Mouse (Mus musculus): ENCODE data around the gene H2-M10.2. TPM values are rescaled to one million over a fixed set of nuclear protein-coding genes. Genes with fewer than 3 reads are reported as not detected.

Gene H2-M10.2
- polyA plus RNA-seq, 1 experiment from 2014 or later, result 0.32 TPM

DNA sequence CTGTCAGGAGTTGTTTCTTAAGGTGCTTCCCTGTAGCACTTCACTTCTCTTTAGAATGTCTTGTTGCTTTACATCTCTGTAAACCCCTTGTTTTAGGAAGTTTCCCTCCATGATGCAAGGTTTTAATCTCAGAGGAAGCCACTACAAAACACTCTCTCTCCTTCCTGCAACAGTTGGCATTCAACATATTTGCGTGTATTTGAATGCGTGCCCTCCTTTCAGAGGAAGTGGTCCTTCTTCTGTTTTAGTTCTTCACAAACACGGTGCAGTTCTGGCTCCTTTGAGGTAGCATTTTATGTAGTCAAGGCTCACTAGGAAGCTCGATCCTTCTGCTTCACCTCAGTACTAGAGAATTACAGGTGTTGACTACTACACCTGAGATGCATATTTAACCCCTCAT, 12.5 kb downstream of the H2-M10.2 start:
- no peak overlapping the region for H3K4me2 ChIP-seq (ENCODE audit: low read length)
- H3K27me3 ChIP-seq (replicated peaks; ENCODE audit: control insufficient read depth, insufficient read depth, low read length), result no peaks in the 10 kb centered on the region
- no peak overlapping the region for H3K9ac ChIP-seq (replicated peaks; ENCODE audit: low read depth, low read length)
- H3K27ac ChIP-seq (ENCODE audit: low read length), result no peak overlapping the region
- ATAC-seq, result no peak
- H3K4me3 ChIP-seq (replicated peaks; ENCODE audit: low read length), result no peak overlapping the region
- H3K4me1 ChIP-seq (replicated peaks; ENCODE audit: control insufficient read depth, insufficient read depth, low read length), result peaks cover 33% of the 10 kb centered on the region
- H3K36me3 ChIP-seq (ENCODE audit: control insufficient read depth, insufficient read depth), result no peaks in the 10 kb centered on the region
- H3K9me3 ChIP-seq (ENCODE audit: control insufficient read depth, low read length), result no peaks in the 10 kb centered on the region
- WGBS, result 85% methylated on average over 4 of the region's 4 CpGs

DNA sequence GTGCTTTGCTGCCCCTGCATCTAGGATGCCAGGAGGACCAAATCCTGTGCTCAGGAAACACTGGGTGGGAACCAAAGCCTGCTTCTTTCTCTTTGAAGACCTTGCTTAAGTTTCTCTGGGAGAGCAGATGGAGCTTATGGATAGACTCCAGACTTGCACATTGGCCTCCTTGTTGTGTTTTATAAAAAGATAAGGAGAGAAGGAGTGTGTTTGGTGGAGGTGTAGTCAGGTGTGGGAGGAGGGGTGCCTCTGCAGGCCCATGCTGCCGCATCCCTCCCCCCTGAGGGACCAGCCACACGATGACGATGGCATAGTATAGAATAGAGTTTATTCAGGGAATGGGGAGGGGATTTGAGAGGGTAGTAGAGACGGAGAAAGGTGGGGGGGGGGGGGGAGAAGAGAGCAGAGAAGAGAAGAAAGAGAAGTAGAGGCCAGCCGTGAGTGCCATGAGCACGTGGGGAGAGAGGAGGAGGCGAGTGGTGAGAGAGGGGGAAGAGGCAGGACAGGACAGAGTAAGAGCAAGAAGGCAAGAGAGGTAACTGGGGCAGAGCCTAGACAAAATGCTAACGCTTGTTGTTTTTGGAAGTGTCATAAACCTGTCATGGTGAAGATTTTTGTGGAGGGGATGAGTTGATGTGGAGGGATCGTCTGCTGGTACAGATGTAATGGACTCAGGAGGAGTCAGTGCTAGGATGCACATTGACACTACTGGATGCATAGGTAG, 13.5 kb downstream of the H2-M10.2 start:
- no peak for ATAC-seq
- no peaks in the 10 kb centered on the region for H3K27me3 ChIP-seq (replicated peaks; ENCODE audit: control insufficient read depth, insufficient read depth, low read length)
- peak overlapping the region; percentile 99 for H3K4me3 ChIP-seq (replicated peaks; ENCODE audit: low read length)
- H3K4me1 ChIP-seq (replicated peaks; ENCODE audit: control insufficient read depth, insufficient read depth, low read length), result peaks cover 33% of the 10 kb centered on the region
- 78% methylated on average over 9 of the region's 9 CpGs for WGBS
- H3K4me2 ChIP-seq (ENCODE audit: low read length), result peak overlapping the region; percentile 97
- peak overlapping the region; percentile 3; the same call in 1 of the 2 replicates for H3K9ac ChIP-seq (replicated peaks; ENCODE audit: low read depth, low read length)
- H3K36me3 ChIP-seq (ENCODE audit: control insufficient read depth, insufficient read depth), result 0 out of 2 replicates have a peak, but pooled peaks cover under 1% of the 10 kb centered on the region
- H3K27ac ChIP-seq (ENCODE audit: low read length), result no peak overlapping the region
- H3K9me3 ChIP-seq (ENCODE audit: control insufficient read depth, low read length), result no peaks in the 10 kb centered on the region

DNA sequence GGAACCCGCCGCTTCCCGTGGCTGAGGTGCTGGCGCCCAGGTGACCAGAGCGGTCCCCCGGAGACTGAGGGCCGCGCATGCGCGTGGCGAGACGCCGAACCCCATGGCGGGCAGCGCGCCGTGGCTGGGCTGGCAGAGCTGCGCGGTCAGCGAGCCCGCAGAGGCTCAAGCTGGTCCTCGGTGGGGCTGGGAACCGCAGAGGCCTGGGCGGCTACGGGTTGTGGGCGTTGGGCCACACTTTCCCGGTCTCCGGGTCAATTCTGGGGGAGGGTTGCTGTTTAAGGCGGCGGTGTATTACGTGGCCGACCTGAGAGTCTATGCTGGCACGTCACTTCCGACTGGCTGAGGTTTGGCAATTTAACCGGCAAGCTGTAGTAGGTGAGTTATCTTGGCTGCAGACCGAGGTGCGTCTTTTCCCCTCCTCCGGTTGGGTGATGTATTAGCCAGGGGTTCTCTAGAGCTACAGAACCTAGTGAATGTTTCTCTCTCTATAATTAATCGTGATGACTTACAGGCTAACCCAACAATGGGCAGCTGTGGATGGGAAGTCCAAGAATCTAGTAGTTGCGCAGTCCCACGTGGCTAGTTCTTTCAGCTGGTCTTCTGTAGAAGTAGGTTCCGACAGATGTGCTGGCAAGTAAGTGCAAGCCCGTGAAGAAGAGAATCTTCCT, 14.6 kb downstream of the H2-M10.2 start, which contains the start of gene Trim39:
Gene Trim39 (minus strand): TSS at position 662 of the 671 bp plus-strand sequence.
- peaks cover 6% of the 10 kb centered on the region for H3K36me3 ChIP-seq (ENCODE audit: control insufficient read depth, insufficient read depth)
- H3K9ac ChIP-seq (replicated peaks; ENCODE audit: low read depth, low read length), result peak within 1 kb of the TSS; percentile 96
- H3K9me3 ChIP-seq (ENCODE audit: control insufficient read depth, low read length), result no peaks in the 10 kb centered on the region
- peak within 1 kb of the TSS; percentile 97 for H3K4me2 ChIP-seq (ENCODE audit: low read length)
- H3K27ac ChIP-seq (ENCODE audit: low read length), result peak within 1 kb of the TSS; percentile 95
- H3K27me3 ChIP-seq (replicated peaks; ENCODE audit: control insufficient read depth, insufficient read depth, low read length), result no peaks in the 10 kb centered on the region
- ATAC-seq, result peak; percentile 79
- WGBS, result 1% methylated on average over 43 of the region's 43 CpGs
- H3K4me3 ChIP-seq (replicated peaks; ENCODE audit: low read length), result peak within 1 kb of the TSS; percentile 99
- peaks cover 33% of the 10 kb centered on the region for H3K4me1 ChIP-seq (replicated peaks; ENCODE audit: control insufficient read depth, insufficient read depth, low read length)

DNA sequence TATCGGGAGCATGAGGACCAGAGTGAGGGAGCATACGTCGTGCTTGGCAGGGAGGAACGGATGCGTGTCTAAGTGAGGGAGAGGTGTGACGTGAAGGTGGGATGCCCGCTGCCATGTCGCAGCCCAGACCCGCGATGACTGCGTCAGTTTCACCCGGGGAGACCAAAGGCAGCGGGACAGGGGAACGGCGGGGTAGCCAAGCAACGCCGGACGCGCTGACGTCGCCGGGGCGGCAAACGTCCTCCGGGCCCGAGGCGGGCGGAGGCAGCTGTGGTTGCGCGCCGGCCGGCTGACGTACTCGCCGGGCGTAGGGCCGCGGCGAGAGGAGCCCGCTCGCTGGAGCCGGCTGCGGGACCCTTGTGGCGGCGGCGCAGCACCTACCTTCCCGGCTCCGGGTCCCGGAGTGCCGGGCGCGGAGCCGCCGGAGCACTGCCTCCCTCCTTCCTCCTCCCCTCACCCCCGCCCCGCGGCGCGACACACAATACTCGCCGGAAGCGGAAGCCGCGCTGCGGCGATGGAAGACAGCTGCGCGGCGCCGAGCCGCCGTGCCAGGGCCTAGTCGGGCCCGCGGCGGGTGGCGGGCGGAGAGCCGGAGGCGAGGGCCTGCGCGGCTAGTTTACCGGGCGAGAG, 15.2 kb downstream of the H2-M10.2 start:
- 0% methylated on average over 70 of the region's 84 CpGs for WGBS
- H3K9me3 ChIP-seq (ENCODE audit: control insufficient read depth, low read length), result no peaks in the 10 kb centered on the region
- H3K4me1 ChIP-seq (replicated peaks; ENCODE audit: control insufficient read depth, insufficient read depth, low read length), result peaks cover 33% of the 10 kb centered on the region
- peak overlapping the region; percentile 96 for H3K9ac ChIP-seq (replicated peaks; ENCODE audit: low read depth, low read length)
- no peaks in the 10 kb centered on the region for H3K27me3 ChIP-seq (replicated peaks; ENCODE audit: control insufficient read depth, insufficient read depth, low read length)
- peak overlapping the region; percentile 97 for H3K4me2 ChIP-seq (ENCODE audit: low read length)
- peak overlapping the region; percentile 95 for H3K27ac ChIP-seq (ENCODE audit: low read length)
- peak; percentile 92 for ATAC-seq
- peaks cover 6% of the 10 kb centered on the region for H3K36me3 ChIP-seq (ENCODE audit: control insufficient read depth, insufficient read depth)
- H3K4me3 ChIP-seq (replicated peaks; ENCODE audit: low read length), result peak overlapping the region; percentile 99

DNA sequence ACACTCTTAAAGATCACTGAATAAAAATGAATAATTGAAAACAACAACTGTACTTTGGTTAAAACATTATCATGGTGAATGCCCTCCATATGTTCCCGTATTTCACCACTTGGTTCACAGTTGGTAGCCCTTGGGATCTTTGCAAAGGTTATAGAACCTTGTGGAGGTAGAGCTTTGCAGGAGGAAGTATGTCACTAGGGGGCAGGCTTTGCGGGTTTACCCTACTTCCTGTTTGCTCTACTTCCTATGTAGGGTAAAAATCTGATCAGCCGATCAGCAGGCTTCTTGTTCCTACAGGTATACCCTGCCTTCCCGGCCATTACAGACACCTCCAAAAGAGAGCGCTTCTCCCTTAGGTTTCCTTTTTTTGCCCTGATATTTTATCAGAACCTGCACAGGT, 20.5 kb downstream of the H2-M10.2 start:
- WGBS, result 77% methylated on average over 5 of the region's 5 CpGs
- Histone ChIP-seq H3K27me3 (replicated peaks; ENCODE audit: control insufficient read depth, insufficient read depth, low read length) (no peaks in the 10 kb centered on the region), H3K27ac (ENCODE audit: low read length) (no peak overlapping the region), H3K9me3 (ENCODE audit: control insufficient read depth, low read length) (no peaks in the 10 kb centered on the region), H3K36me3 (ENCODE audit: control insufficient read depth, insufficient read depth) (peaks cover 42% of the 10 kb centered on the region), H3K4me3 (replicated peaks; ENCODE audit: low read length) (no peak overlapping the region), H3K9ac (replicated peaks; ENCODE audit: low read depth, low read length) (no peak overlapping the region), H3K4me2 (ENCODE audit: low read length) (no peak overlapping the region), H3K4me1 (replicated peaks; ENCODE audit: control insufficient read depth, insufficient read depth, low read length) (peaks cover 10% of the 10 kb centered on the region)
- no peak for ATAC-seq

DNA sequence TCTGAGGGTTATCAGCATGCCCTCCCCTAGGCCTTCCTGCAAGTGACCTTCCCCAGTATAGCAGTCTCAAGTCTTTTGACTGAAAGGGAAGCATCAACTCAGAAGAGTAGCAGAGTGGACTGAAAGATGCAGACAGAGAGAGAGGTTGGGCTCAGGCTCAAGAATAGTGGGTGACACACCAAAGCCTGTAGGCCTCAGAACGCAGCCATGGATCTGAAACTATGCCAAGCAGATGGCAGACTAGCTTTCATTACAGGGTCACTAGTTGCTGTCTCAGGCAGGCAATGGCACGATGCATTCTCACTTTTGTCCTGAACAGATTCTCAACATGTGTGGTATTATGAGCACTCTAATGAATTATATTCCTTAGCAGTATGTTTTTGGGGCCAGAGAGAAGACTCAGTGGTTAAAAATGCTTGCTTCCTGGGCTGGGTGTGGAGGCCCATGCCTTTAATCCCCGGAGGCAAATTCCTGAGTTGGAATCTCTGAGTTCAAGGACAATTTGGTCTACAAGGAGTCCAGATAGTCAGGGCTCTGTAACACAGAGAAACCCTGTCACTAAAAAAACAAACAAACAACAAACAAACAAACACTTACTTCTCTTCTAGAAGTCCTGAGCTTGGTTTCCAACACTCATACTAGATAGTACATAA, 21.9 kb downstream of the H2-M10.2 start:
- Histone ChIP-seq H3K36me3 (ENCODE audit: control insufficient read depth, insufficient read depth) (peaks cover 51% of the 10 kb centered on the region), H3K27ac (ENCODE audit: low read length) (no peak overlapping the region), H3K9ac (replicated peaks; ENCODE audit: low read depth, low read length) (no peak overlapping the region), H3K9me3 (ENCODE audit: control insufficient read depth, low read length) (no peaks in the 10 kb centered on the region), H3K4me1 (replicated peaks; ENCODE audit: control insufficient read depth, insufficient read depth, low read length) (no peaks in the 10 kb centered on the region), H3K4me3 (replicated peaks; ENCODE audit: low read length) (no peak overlapping the region), H3K27me3 (replicated peaks; ENCODE audit: control insufficient read depth, insufficient read depth, low read length) (no peaks in the 10 kb centered on the region), H3K4me2 (ENCODE audit: low read length) (no peak overlapping the region)
- no peak for ATAC-seq
- 82% methylated on average over 3 of the region's 3 CpGs for WGBS

DNA sequence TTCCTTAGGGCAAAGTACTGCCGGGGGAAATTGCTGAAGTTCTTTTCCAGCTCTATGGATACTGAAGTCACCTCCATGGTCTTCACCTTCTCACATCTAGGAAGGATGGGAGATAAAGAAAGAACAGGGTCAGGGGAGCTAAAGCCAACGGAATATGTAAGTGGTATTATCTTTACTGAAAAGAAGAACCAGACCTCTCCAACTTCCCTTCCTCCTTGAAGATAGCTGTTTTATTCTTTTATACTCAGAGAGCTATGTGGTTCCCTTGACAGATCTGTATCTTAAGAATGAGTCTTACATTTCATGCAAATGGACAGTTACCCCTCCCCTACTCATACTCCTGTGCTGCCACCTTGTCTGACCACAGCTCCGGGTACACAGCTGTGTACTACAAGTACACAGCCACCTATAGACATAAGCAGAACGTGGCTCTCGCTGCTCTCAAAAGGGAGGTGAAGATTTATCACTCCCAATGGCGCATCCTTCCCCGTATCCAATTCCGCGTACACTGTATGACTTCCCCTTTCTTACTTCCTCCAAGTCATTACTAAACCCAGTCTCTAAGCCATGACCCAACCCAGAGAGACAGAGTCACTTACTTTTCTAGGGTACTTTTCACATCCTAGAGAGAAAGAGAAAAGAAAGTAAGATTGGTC, 24.7 kb downstream of the H2-M10.2 start:
- Histone ChIP-seq H3K4me3 (replicated peaks; ENCODE audit: low read length) (no peak overlapping the region), H3K4me1 (replicated peaks; ENCODE audit: control insufficient read depth, insufficient read depth, low read length) (peaks cover 5% of the 10 kb centered on the region), H3K9ac (replicated peaks; ENCODE audit: low read depth, low read length) (no peak overlapping the region), H3K27ac (ENCODE audit: low read length) (no peak overlapping the region), H3K36me3 (ENCODE audit: control insufficient read depth, insufficient read depth) (peaks cover 45% of the 10 kb centered on the region), H3K4me2 (ENCODE audit: low read length) (no peak overlapping the region), H3K27me3 (replicated peaks; ENCODE audit: control insufficient read depth, insufficient read depth, low read length) (no peaks in the 10 kb centered on the region), H3K9me3 (ENCODE audit: control insufficient read depth, low read length) (no peaks in the 10 kb centered on the region)
- 95% methylated on average over 9 of the region's 9 CpGs for WGBS
- ATAC-seq, result no peak

DNA sequence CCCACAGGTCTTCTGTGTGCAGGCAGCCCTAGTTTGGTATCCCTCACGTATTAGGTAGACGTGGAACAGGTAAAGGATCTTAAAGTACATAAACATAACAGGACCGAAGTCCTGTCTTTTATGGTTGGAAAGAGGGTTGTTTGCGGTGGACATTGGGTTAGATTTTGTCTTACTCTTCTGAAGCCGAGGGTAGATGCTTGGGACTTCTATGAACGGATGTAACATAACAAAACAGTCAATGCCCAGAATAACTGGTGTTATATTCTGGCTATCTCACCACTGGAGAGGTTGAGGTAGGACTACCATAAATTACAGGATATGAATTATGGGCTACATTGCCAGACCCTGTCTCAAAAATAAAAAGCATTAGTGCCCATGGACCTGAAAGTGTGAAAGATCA, 28.3 kb downstream of the H2-M10.2 start, which contains the start of gene Rpp21:
Gene Rpp21 (minus strand): TSS at position 101 of the 400 bp plus-strand sequence.
- H3K4me3 ChIP-seq (replicated peaks; ENCODE audit: low read length), result peak within 1 kb of the TSS; percentile 73
- H3K27ac ChIP-seq (ENCODE audit: low read length), result peak within 1 kb of the TSS; percentile 82
- ATAC-seq, result no peak; the same call in 1 of the 2 replicates
- H3K9me3 ChIP-seq (ENCODE audit: control insufficient read depth, low read length), result no peaks in the 10 kb centered on the region
- peak within 1 kb of the TSS; percentile 81 for H3K9ac ChIP-seq (replicated peaks; ENCODE audit: low read depth, low read length)
- H3K36me3 ChIP-seq (ENCODE audit: control insufficient read depth, insufficient read depth), result peaks cover 28% of the 10 kb centered on the region
- H3K4me2 ChIP-seq (ENCODE audit: low read length), result peak within 1 kb of the TSS; percentile 55
- H3K4me1 ChIP-seq (replicated peaks; ENCODE audit: control insufficient read depth, insufficient read depth, low read length), result peaks cover 7% of the 10 kb centered on the region
- WGBS, result 49% methylated on average over 6 of the region's 6 CpGs
- H3K27me3 ChIP-seq (replicated peaks; ENCODE audit: control insufficient read depth, insufficient read depth, low read length), result no peaks in the 10 kb centered on the region
